Mouse (Mus musculus) activated CD4-positive, CD25-positive, alpha-beta regulatory T cell, adult 9 weeks (primary cell): Measurements from ENCODE around the gene Adamtsl5. TPM values are rescaled to one million over a fixed set of nuclear protein-coding genes. Genes with fewer than 3 reads are reported as not detected.

Source experiments
- polyA plus RNA-seq: library from polyadenylated mRNA; unstranded; fragments of 100-300 nt; shearing (Covaris generic); gene quantifications from one replicate; pipeline ENCODE4 v1.2.1, GENCODE M21; 2017

Adamtsl5 gene
- not detected for polyA plus RNA-seq

GRCm38 (mm10) chr10:80348244-80348781 lies at the start of gene Adamtsl5:
TSS of gene Adamtsl5 (minus strand) at chr10:80348412.

GRCm38 (mm10) chr10:80387522-80387959 lies 39.3 kb upstream of the Adamtsl5 start, which contains the start of gene Mex3d:
TSS of gene Mex3d (minus strand) at chr10:80387659.

DNA sequence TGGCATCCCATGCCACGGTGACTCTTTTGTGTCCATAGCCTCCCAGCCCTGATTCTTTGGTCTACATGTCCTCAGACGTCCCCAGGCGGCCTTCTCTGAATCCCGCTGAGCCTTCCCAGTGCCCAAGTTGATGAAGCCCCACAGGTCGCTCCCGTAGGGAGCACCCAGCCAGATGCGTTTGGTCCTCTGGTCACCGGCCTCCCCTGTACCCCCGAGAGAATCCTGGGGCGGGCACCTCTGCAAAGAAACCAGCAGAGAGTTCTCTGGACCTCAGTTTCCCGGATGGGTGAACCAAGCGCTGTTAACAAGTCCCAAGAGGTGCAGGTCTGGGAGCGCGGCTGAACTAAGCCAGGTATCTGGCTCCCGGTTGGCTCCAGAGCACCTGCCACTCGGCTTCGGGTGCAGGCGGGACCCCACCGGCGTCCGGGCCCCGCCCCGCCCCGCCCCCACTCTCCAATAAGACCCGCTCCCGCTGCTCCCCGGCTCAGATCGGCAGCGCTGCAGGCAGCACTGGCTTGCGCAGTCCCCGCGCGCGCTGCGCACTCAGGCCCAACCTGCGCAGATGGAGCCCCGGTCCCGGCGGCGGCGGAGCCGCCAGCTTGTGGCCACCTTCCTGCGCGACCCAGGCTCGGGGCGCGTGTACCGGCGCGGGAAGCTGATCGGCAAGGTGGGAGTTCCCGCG lies 7.9 kb upstream of the Adamtsl5 start, which contains the start of gene Plk5:
Gene Plk5, plus strand, starts transcription at position 459 of the 682 bp plus-strand sequence.

DNA sequence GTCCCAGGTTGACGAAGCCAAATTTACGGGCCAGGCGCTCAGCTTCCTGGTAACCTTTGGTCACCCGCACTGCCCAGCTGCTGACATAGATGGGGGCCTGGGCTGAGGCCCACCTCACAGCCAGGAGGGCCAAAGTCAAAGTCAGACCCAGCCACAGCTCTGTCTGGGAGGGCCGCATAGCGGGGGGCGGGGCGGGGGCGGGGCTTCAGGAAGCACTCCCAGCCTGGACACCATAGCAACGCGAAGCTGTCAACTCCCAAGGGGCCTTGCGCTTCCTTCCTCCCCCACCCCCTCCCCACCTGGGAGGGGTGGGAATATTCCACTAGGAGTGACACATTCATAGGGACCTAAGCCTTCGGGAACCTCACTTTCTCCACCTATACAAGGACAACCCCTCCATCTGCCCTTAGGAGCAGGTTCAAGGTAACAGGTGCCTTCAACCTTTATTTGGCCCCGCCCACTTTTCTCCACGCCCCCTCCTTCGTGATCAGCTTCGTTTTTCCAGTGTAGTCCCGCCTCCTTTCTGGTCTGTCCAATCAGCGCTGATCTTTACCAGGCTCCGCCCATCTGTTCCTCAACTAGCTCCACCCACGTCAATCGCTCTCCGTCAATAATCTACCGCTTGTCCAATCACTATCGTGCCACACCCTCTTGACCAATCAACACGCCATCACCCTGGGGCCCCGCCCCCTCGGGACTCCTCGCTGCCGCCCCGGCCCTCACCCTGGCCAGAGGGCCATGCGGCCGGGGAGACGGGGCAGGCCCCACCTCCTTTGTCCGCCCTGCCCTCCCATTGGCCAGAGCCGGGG lies 18.7 kb downstream of the Adamtsl5 start, which contains the start of the genes Pcsk4 and Reep6:
Gene Pcsk4, minus strand, starts transcription at position 226 of the 809 bp plus-strand sequence.
Gene Reep6, plus strand, starts transcription at position 681 of the 809 bp plus-strand sequence.

GRCm38 (mm10) chr10:80320340-80320760 lies 27.9 kb downstream of the Adamtsl5 start, which contains the start of gene 2310011J03Rik:
TSS of gene 2310011J03Rik (minus strand) at chr10:80320537.

DNA sequence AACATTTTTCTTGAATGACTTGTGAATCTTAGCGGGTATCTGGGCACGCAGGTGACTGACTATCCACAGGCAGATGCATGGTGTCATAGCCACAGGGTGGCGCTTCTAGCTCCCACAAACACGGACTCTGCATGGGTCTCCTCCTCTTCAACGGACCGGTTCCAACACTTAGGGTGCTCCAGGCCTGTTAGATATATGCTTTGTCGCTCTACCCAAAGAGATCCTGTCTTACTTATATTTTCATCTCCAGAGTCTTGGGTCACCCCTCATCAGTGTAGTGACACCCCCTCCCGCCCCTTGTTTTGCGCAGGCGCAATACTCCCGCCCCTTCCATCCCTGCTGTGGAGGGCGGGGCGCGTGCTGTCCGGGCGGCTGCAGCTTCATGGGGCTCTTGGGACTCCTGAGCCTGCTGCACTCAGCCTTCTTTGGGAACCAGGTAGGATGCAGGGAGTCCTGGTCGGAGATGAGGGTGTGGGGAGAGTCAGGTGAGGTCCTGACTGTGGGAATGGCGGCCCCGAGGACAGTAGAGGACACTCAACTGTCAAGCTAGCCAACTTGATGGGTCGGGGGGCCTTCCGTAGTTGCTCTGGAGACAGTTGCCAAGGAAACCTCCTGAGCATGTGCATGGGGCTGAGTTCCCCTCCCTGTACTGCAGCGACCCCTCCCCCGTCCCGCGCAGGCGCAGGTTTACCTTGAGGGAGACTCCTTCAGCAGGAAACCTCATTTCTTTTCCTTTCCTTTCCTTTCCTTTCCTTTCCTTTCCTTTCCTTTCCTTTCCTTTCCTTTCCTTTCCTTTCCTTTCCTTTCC lies 52.4 kb downstream of the Adamtsl5 start, which contains the start of gene Apc2:
Gene Apc2, plus strand, starts transcription at position 360 of the 808 bp plus-strand sequence.

DNA sequence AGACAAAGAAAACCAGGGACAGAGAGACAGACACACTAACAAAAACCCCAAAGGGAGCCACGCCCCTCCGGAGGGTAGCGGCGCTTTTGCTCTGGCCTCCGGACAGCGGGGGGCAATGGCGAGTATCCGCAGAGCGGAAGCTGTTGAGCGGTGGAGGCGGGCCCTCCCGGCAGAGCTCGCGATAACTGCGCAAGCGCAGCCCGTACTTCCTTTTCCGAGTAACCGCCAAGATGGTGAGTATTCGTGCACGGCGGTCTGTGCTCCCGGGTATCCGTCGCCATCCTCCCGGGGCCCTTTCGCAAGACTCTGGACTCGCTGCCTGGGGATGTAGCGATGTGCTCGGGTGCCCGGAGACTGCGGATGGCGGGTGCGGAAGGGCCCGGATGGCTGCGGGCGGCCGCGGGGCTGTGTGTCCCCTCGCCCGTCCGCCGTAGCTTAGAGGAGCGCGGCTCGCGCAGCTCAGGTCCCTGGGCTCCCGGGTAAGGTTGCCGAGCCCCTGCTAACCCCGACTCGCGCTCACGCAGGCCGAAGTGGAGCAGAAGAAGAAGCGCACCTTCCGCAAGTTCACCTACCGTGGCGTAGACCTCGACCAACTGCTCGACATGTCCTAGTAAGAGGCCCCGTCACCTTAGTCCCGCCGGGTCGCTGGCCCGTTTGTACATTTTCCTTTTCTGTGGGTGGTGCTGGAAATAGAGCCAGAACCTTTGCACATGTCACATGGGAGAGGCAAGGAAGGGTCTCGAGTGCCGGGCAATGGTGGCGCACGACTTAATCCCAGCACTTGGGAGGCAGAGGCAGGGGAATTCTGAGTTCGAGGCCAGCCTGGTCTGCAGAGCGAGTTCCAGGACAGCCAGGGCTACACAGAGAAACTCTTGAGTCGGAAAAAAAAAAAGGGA lies 55.7 kb downstream of the Adamtsl5 start, which contains the start of gene Rps15:
Gene Rps15, plus strand, starts transcription at position 203 of the 896 bp plus-strand sequence.

Other genes with a start within 250 kb of the Adamtsl5 start
- gene Sbno2, start 242.8 kb downstream of the Adamtsl5 start, polyA plus RNA-seq: 66.2 TPM
- gene Stk11, start 232.6 kb downstream of the Adamtsl5 start, polyA plus RNA-seq: 13.7 TPM
- gene Atp5d, start 209.8 kb downstream of the Adamtsl5 start, polyA plus RNA-seq: 476 TPM
- gene Cbarp, start 207.6 kb downstream of the Adamtsl5 start, polyA plus RNA-seq: 2.1 TPM
- gene Midn, start 200.1 kb downstream of the Adamtsl5 start, polyA plus RNA-seq: 3.1 TPM
- 100 TPM for gene Cirbp, start 182.4 kb downstream of the Adamtsl5 start, polyA plus RNA-seq
- 31.4 TPM for gene 1600002K03Rik, start 175.5 kb downstream of the Adamtsl5 start, polyA plus RNA-seq
- 0.46 TPM for gene Efna2, start 168.9 kb downstream of the Adamtsl5 start, polyA plus RNA-seq
- 112 TPM for gene Mum1, start 122.0 kb downstream of the Adamtsl5 start, polyA plus RNA-seq
- gene Ndufs7, start 99.3 kb downstream of the Adamtsl5 start, polyA plus RNA-seq: 282 TPM
- 1.6 TPM for gene Gamt, start 87.4 kb downstream of the Adamtsl5 start, polyA plus RNA-seq
- gene Dazap1, start 86.9 kb downstream of the Adamtsl5 start, polyA plus RNA-seq: 50.4 TPM
- 984 TPM for gene Rps15, start 56.0 kb downstream of the Adamtsl5 start, polyA plus RNA-seq
- 0.18 TPM for gene Apc2, start 52.4 kb downstream of the Adamtsl5 start, polyA plus RNA-seq
- 82.1 TPM for gene 2310011J03Rik, start 27.9 kb downstream of the Adamtsl5 start, polyA plus RNA-seq
- 15.5 TPM for gene Pcsk4, start 18.9 kb downstream of the Adamtsl5 start, polyA plus RNA-seq
- gene Reep6, start 18.5 kb downstream of the Adamtsl5 start, polyA plus RNA-seq: 0.31 TPM
- gene Plk5, start 8.0 kb upstream of the Adamtsl5 start, polyA plus RNA-seq: not detected
- gene Mex3d, start 39.2 kb upstream of the Adamtsl5 start, polyA plus RNA-seq: 0.16 TPM
- 36.7 TPM for gene Mbd3, start 51.1 kb upstream of the Adamtsl5 start, polyA plus RNA-seq
- gene Uqcr11, start 58.4 kb upstream of the Adamtsl5 start, polyA plus RNA-seq: 302 TPM
- 23.0 TPM for gene Tcf3, start 85.2 kb upstream of the Adamtsl5 start, polyA plus RNA-seq
- not detected for gene Onecut3, start 146.4 kb upstream of the Adamtsl5 start, polyA plus RNA-seq
- gene Atp8b3, start 190.7 kb upstream of the Adamtsl5 start, polyA plus RNA-seq: 0.07 TPM
- gene Rexo1, start 213.1 kb upstream of the Adamtsl5 start, polyA plus RNA-seq: 47.1 TPM
- gene Klf16, start 228.9 kb upstream of the Adamtsl5 start, polyA plus RNA-seq: 1.1 TPM
- gene Abhd17a, start 241.9 kb upstream of the Adamtsl5 start, polyA plus RNA-seq: 28.7 TPM